ENCODE assay signal across 10 mouse cellular contexts in the genomic region with DNA sequence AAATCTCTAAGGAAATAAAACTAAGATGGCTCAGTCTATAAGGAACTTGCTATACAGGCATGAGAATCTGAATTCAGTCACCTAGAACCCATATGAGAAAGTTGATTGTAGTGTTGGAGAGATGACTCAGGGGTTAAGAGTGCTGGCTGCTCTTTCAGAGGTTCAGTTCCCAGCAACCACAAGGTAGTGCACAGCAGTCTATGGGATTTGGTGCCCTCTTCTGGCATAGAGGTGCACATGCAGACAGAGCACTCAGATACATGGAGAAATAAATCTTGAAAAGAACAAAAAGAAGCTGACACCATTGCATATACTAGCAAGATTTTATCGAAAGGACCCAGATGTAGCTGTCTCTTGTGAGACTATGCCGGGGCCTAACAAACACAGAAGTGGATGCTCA. TPM values are rescaled to one million over a fixed set of nuclear protein-coding genes. Genes with fewer than 3 reads are reported as not detected.
DNase-seq lines count a peak whose midpoint lies in the region; ATAC-seq and TF ChIP-seq lines count a peak whose summit lies in the region.
"Had no signal": no experiment of that assay in that cellular context is flagged by ENCODE, and none has a peak within 500 bp of the region (broad histone marks: within the 10 kb centered on the region; RNA-seq: fewer than 3 reads in every experiment).

No protein-coding gene starts in this region.

- TF ChIP-seq CTCF in left cerebral cortex, adult 2 months (IDR thresholded peaks at IDR 0.05), result peak; percentile 39

- no peak overlapping the region for H3K27ac ChIP-seq in left cerebral cortex, adult 2 months
- H3K27ac ChIP-seq: hindbrain, embryonic 15.5 days had no signal

- no peak for DNase-seq in left cerebral cortex, adult 2 months (ENCODE audit: extremely low spot score in 1 of 2, low spot score in 2 of 2)
- DNase-seq in left cerebral cortex, adult 8-10 months (ENCODE audit: low spot score in 2 of 2), result no peak
- peak; percentile 49 for DNase-seq in CD4-positive helper T cell, adult 2 months (ENCODE audit: low read depth, low spot score)
- DNase-seq in T-cell, adult 2 months (ENCODE audit: low spot score), result peak; percentile 26
- no peak for DNase-seq in left cerebral cortex, postnatal 36 days (ENCODE audit: low spot score in 2 of 2)
- DNase-seq in layer of hippocampus, postnatal 36 days, result no peak
- DNase-seq: spleen, adult 18-20 months had no signal

- no peak overlapping the region for H3K4me3 ChIP-seq in left cerebral cortex, adult 2 months
- H3K4me3 ChIP-seq: hindbrain, embryonic 15.5 days; myocyte had no signal

- ATAC-seq in megakaryocyte progenitor cell, adult 5-6 weeks (replicated peaks; ENCODE audit: poor library complexity), result peak; percentile 86

- intact Hi-C loops in left cerebral cortex, adult 2 months (cut with DNase I), result loop anchor here (10.0 kb wide), 1 partner anchor 213 kb away; a partner anchor contains a TSS
- intact Hi-C loops in left cerebral cortex, postnatal 36 days (cut with DNase I), result no loop called here

RNA-seq across cellular contexts. Expression of a gene that starts 6.3 kb away (rescaled TPM):
- total RNA-seq in left cerebral cortex, adult 2 months (2021), result 10 to 100 TPM; 52.7 to 55.3 TPM
- 10 to 100 TPM; 57.1 to 61.5 (median 59.4) TPM for total RNA-seq in left cerebral cortex, adult 8-10 months (2022)
- 32.3 and 32.4 TPM in 2 replicates for total RNA-seq in megakaryocyte progenitor cell, adult 5-6 weeks (2015)
- total RNA-seq in megakaryocyte progenitor cell, adult 5-6 weeks (2017), result 51.6 and 63.6 TPM in 2 replicates
- 10 to 100 TPM; 50.8 to 64.8 TPM for total RNA-seq in left cerebral cortex, postnatal 36 days (2021)
- total RNA-seq in layer of hippocampus, postnatal 36 days (2021), result 10 to 100 TPM; 56.7 to 61.6 TPM

RNA-seq across cellular contexts. Expression of a gene that starts 21.9 kb away (rescaled TPM):
- 10 to 100 TPM; 21.7 to 33.7 TPM for total RNA-seq in left cerebral cortex, adult 2 months (2021)
- 10 to 100 TPM in 1 of 4 experiments, 1 to 10 TPM in 3; 6.2 to 16.4 (median 7.4) TPM for total RNA-seq in left cerebral cortex, adult 8-10 months (2022)
- total RNA-seq in megakaryocyte progenitor cell, adult 5-6 weeks (2015), result not detected in 2 replicates
- total RNA-seq in megakaryocyte progenitor cell, adult 5-6 weeks (2017), result not detected in 2 replicates
- 10 to 100 TPM; 13.7 to 30.9 TPM for total RNA-seq in left cerebral cortex, postnatal 36 days (2021)
- total RNA-seq in layer of hippocampus, postnatal 36 days (2021), result 1 to 10 TPM; 4.8 to 6.4 TPM

RNA-seq across cellular contexts. Expression of a gene that starts 25.3 kb away (rescaled TPM):
- 10 to 100 TPM; 27.9 to 31.8 TPM for total RNA-seq in left cerebral cortex, adult 2 months (2021)
- 10 to 100 TPM; 25.3 to 33.8 (median 30.9) TPM for total RNA-seq in left cerebral cortex, adult 8-10 months (2022)
- not detected in 2 replicates for total RNA-seq in megakaryocyte progenitor cell, adult 5-6 weeks (2015)
- total RNA-seq in megakaryocyte progenitor cell, adult 5-6 weeks (2017), result not detected in 2 replicates
- total RNA-seq in left cerebral cortex, postnatal 36 days (2021), result 10 to 100 TPM; 25.4 to 32.9 TPM
- 10 to 100 TPM; 19.5 to 24.4 TPM for total RNA-seq in layer of hippocampus, postnatal 36 days (2021)

RNA-seq across cellular contexts. Expression of a gene that starts 40.1 kb away (rescaled TPM):
- 10 to 100 TPM; 39.5 to 45.9 TPM for total RNA-seq in left cerebral cortex, adult 2 months (2021)
- 10 to 100 TPM; 39.2 to 45.0 (median 41.7) TPM for total RNA-seq in left cerebral cortex, adult 8-10 months (2022)
- total RNA-seq in megakaryocyte progenitor cell, adult 5-6 weeks (2015), result 29.5 and 31.6 TPM in 2 replicates
- total RNA-seq in megakaryocyte progenitor cell, adult 5-6 weeks (2017), result 46.3 and 47.9 TPM in 2 replicates
- 10 to 100 TPM; 41.2 to 42.6 TPM for total RNA-seq in left cerebral cortex, postnatal 36 days (2021)
- total RNA-seq in layer of hippocampus, postnatal 36 days (2021), result 10 to 100 TPM; 39.0 to 41.6 TPM

RNA-seq across cellular contexts. Expression of a gene that starts 55.4 kb away (rescaled TPM):
- total RNA-seq in left cerebral cortex, adult 2 months (2021), result 10 to 100 TPM; 16.6 to 16.7 TPM
- total RNA-seq in left cerebral cortex, adult 8-10 months (2022), result 10 to 100 TPM; 11.6 to 17.6 (median 13.5) TPM
- 3.6 and 5.2 TPM in 2 replicates for total RNA-seq in megakaryocyte progenitor cell, adult 5-6 weeks (2015)
- 1.1 and 2.9 TPM in 2 replicates for total RNA-seq in megakaryocyte progenitor cell, adult 5-6 weeks (2017)
- 10 to 100 TPM; 15.0 to 17.2 TPM for total RNA-seq in left cerebral cortex, postnatal 36 days (2021)
- 10 to 100 TPM; 15.2 to 15.3 TPM for total RNA-seq in layer of hippocampus, postnatal 36 days (2021)

Comparison
In these comparisons a context has a peak if more than half of its experiments do, and no peak if none do; other contexts are left out.
1. DNase-seq: peak in CD4-positive helper T cell, adult 2 months (single experiment) and T-cell, adult 2 months (single experiment); none in left cerebral cortex, adult 2 months (0 of 2), left cerebral cortex, adult 8-10 months (0 of 2), left cerebral cortex, postnatal 36 days (0 of 2) and layer of hippocampus, postnatal 36 days (0 of 2).
2. RNA of a gene that starts 21.9 kb away (total RNA-seq): 21.7 to 33.7 TPM in left cerebral cortex, adult 2 months, 13.7 to 30.9 TPM in left cerebral cortex, postnatal 36 days, 6.2 to 16.4 TPM in left cerebral cortex, adult 8-10 months and 4.8 to 6.4 TPM in layer of hippocampus, postnatal 36 days; not detected in megakaryocyte progenitor cell, adult 5-6 weeks; every median in the first group is over 4 times any median in the second.
3. RNA of a gene that starts 25.3 kb away (total RNA-seq): 25.4 to 32.9 TPM in left cerebral cortex, postnatal 36 days, 25.3 to 33.8 TPM in left cerebral cortex, adult 8-10 months, 27.9 to 31.8 TPM in left cerebral cortex, adult 2 months and 19.5 to 24.4 TPM in layer of hippocampus, postnatal 36 days; not detected in megakaryocyte progenitor cell, adult 5-6 weeks; every median in the first group is over 10 times any median in the second.